Mouse (Mus musculus) intestine, postnatal 0 days (tissue): ENCODE measurements around the gene Efcab2. TPM values are rescaled to one million over a fixed set of nuclear protein-coding genes. Genes with fewer than 3 reads are reported as not detected.

ENCODE experiments used
- ATAC-seq: fragments of 200-750 bp; cut with Nextera tagmentation; 2 replicates; pipeline ENCODE4 v1.8.0; 2017; ENCODE audit warnings: mild to moderate bottlenecking, moderate TSS enrichment, moderate library complexity
- H3K27ac ChIP-seq: fragments of 300-500 bp; sonication (generic); 2 replicates; pipeline ENCODE4 v1.5.1; 2014; ENCODE audit warnings: mild to moderate bottlenecking, low read depth, low read length, moderate library complexity
- H3K27me3 ChIP-seq: fragments of 300-500 bp; sonication (generic); replicated peaks from 2 replicates; pipeline ENCODE4 v1.6.1; 2014; ENCODE audit warnings: low read length, mixed read lengths; ENCODE audit not compliant: control insufficient read depth, insufficient read depth
- H3K36me3 ChIP-seq: fragments of 300-500 bp; sonication (generic); 2 replicates; pipeline ENCODE4 v1.6.1; 2014; ENCODE audit warnings: mild to moderate bottlenecking, moderate library complexity; ENCODE audit not compliant: control insufficient read depth, insufficient read depth
- H3K4me1 ChIP-seq: fragments of 300-500 bp; sonication (generic); replicated peaks from 2 replicates; pipeline ENCODE4 v1.6.1; 2014; ENCODE audit warnings: antibody characterized with exemption, low read length, mixed read lengths; ENCODE audit not compliant: control insufficient read depth, insufficient read depth
- H3K4me2 ChIP-seq: fragments of 300-500 bp; sonication (generic); replicated peaks from 2 replicates; pipeline ENCODE4 v1.6.1; 2014; ENCODE audit warnings: low read depth, mild to moderate bottlenecking, moderate library complexity
- H3K4me3 ChIP-seq: fragments of 300-500 bp; sonication (generic); 2 replicates; pipeline ENCODE4 v1.5.1; 2014; ENCODE audit warnings: low read depth, low read length
- H3K9ac ChIP-seq: fragments of 300-500 bp; sonication (generic); 2 replicates; pipeline ENCODE4 v1.6.1; 2014; ENCODE audit warnings: mild to moderate bottlenecking, low read depth, low read length
- H3K9me3 ChIP-seq: fragments of 300-500 bp; sonication (generic); 2 replicates; pipeline ENCODE4 v1.6.1; 2016; ENCODE audit warnings: mixed run types; ENCODE audit not compliant: control insufficient read depth
- CTCF ChIP-seq: sonication (generic); IDR thresholded peaks from 2 replicates; pipeline ENCODE4 v1.5.1; 2016; ENCODE audit warnings: low read depth, mild to moderate bottlenecking, control low read depth, antibody characterized with exemption, moderate library complexity
- WGBS: fragments of 180-500 bp; shearing (Covaris S2); extraction: QIAGEN DNeasy Blood & Tissue Kit; methylation state at CpG from one replicate; pipeline ENCODE4 v1.1.7; 2014; 5-methylcytosine and 5-hydroxymethylcytosine counted together
- polyA plus RNA-seq: library from polyadenylated mRNA; unstranded; fragments of >200 nt; fragmentation: Nextera tagmentation; extraction: Ambion mirVana; gene quantifications from 2 replicates; pipeline ENCODE4 v1.2.1, GENCODE M21; 2015

Efcab2 gene
- polyA plus RNA-seq, 1 experiment from 2014 or later, result 7.9 TPM

GRCm38 (mm10) chr1:178396383-178396782 lies 9.5 kb upstream of the Efcab2 start:
- H3K36me3 ChIP-seq, result no peaks in the 10 kb centered on the region
- H3K9ac ChIP-seq, result no peak overlapping the region
- ATAC-seq, result peak; percentile 91
- H3K27me3 ChIP-seq, result no peaks in the 10 kb centered on the region
- WGBS, result 30% methylated on average over 4 of the region's 4 CpGs
- H3K9me3 ChIP-seq, result 0 out of 2 replicates have a peak, but pooled peaks cover 3% of the 10 kb centered on the region
- no peak overlapping the region for H3K4me3 ChIP-seq
- H3K27ac ChIP-seq, result 0 out of 2 replicates have a peak overlapping the region, but pooled peaks have one; percentile 30
- no peak overlapping the region for H3K4me2 ChIP-seq
- no peak for TF ChIP-seq CTCF
- H3K4me1 ChIP-seq, result no peaks in the 10 kb centered on the region

GRCm38 (mm10) chr1:178399879-178400278 lies 6.0 kb upstream of the Efcab2 start:
- H3K4me1 ChIP-seq, result no peaks in the 10 kb centered on the region
- TF ChIP-seq CTCF, result no peak
- H3K36me3 ChIP-seq, result no peaks in the 10 kb centered on the region
- H3K4me3 ChIP-seq, result no peak overlapping the region
- ATAC-seq, result no peak
- no peak overlapping the region for H3K9ac ChIP-seq
- H3K27ac ChIP-seq, result no peak overlapping the region
- H3K9me3 ChIP-seq, result 0 out of 2 replicates have a peak, but pooled peaks cover 3% of the 10 kb centered on the region
- H3K27me3 ChIP-seq, result no peaks in the 10 kb centered on the region
- H3K4me2 ChIP-seq, result no peak overlapping the region
- WGBS, result 90% methylated on average over 6 of the region's 6 CpGs

GRCm38 (mm10) chr1:178400652-178401051 lies 5.2 kb upstream of the Efcab2 start:
- Histone ChIP-seq H3K27me3 (no peaks in the 10 kb centered on the region), H3K9me3 (0 out of 2 replicates have a peak, but pooled peaks cover 3% of the 10 kb centered on the region), H3K4me3 (no peak overlapping the region), H3K27ac (no peak overlapping the region), H3K4me2 (no peak overlapping the region), H3K4me1 (no peaks in the 10 kb centered on the region), H3K36me3 (no peaks in the 10 kb centered on the region), H3K9ac (no peak overlapping the region)
- no peak for TF ChIP-seq CTCF
- WGBS, result 67% methylated on average over 7 of the region's 7 CpGs
- ATAC-seq, result no peak

- no peak overlapping the region for H3K4me3 ChIP-seq
- H3K27me3 ChIP-seq, result no peaks in the 10 kb centered on the region
- no peak overlapping the region for H3K9ac ChIP-seq
- no peaks in the 10 kb centered on the region for H3K36me3 ChIP-seq
- no peak for TF ChIP-seq CTCF
- H3K9me3 ChIP-seq, result 0 out of 2 replicates have a peak, but pooled peaks cover 3% of the 10 kb centered on the region
- no peak overlapping the region for H3K27ac ChIP-seq
- no peaks in the 10 kb centered on the region for H3K4me1 ChIP-seq
- WGBS, result 90% methylated on average over 6 of the region's 6 CpGs
- no peak for ATAC-seq
- no peak overlapping the region for H3K4me2 ChIP-seq
These were observed 3.9 kb upstream of the Efcab2 start for GRCm38 (mm10) chr1:178401960-178402359.

GRCm38 (mm10) chr1:178405445-178405911 lies 407 bp upstream of the Efcab2 start:
- under 1% methylated on average over 23 of the region's 23 CpGs for WGBS
- peak overlapping the region; percentile 79 for H3K4me2 ChIP-seq
- ATAC-seq, result peak; percentile 82

GRCm38 (mm10) chr1:178406765-178407645 lies 1.1 kb downstream of the Efcab2 start:
- Histone ChIP-seq H3K4me1 (no peaks in the 10 kb centered on the region), H3K9me3 (no peaks in the 10 kb centered on the region), H3K9ac (peak overlapping the region; percentile 99), H3K27me3 (no peaks in the 10 kb centered on the region), H3K36me3 (no peaks in the 10 kb centered on the region), H3K4me3 (peak overlapping the region; percentile 73), H3K27ac (peak overlapping the region; percentile 100), H3K4me2 (peak overlapping the region; percentile 79)
- 0 out of 2 replicates have a peak, but pooled peaks have one; percentile 6 for ATAC-seq
- TF ChIP-seq CTCF, result no peak
- 62% methylated on average over 12 of the region's 12 CpGs for WGBS

More at GRCm38 (mm10) chr1:178405445-178405911, 407 bp upstream of the Efcab2 start:
- peak overlapping the region; percentile 100 for H3K27ac ChIP-seq
- H3K36me3 ChIP-seq, result no peaks in the 10 kb centered on the region
- peak overlapping the region; percentile 99 for H3K9ac ChIP-seq
- H3K4me1 ChIP-seq, result no peaks in the 10 kb centered on the region
- H3K27me3 ChIP-seq, result no peaks in the 10 kb centered on the region
- TF ChIP-seq CTCF, result 0 out of 2 replicates have a peak, but pooled peaks have one; percentile 11
- H3K9me3 ChIP-seq, result no peaks in the 10 kb centered on the region
- peak overlapping the region; percentile 73 for H3K4me3 ChIP-seq
